Mouse (Mus musculus): ENCODE measurements around the gene Tmem121. TPM values are rescaled to one million over a fixed set of nuclear protein-coding genes. Genes with fewer than 3 reads are reported as not detected.

The Tmem121 gene
- 0.36 and 0.39 TPM in 2 replicates for polyA plus RNA-seq (2015; fragmentation: Nextera tagmentation; extraction: Ambion mirVana)

GRCm38 (mm10) chr12:113185442-113186291 is at the start of gene Tmem121:
Gene Tmem121 (plus strand): TSS chr12:113185930.
- WGBS (ENCODE audit: insufficient replicate concordance) = 2% methylated on average over 60 of the region's 63 CpGs
- Histone ChIP-seq H3K4me2 (ENCODE audit: low read depth, low read length) (peak within 1 kb of the TSS; percentile 53), H3K9me3 (replicated peaks; ENCODE audit: control insufficient read depth, low read length) (no peaks in the 10 kb centered on the region), H3K36me3 (ENCODE audit: control insufficient read depth, insufficient read depth) (no peaks in the 10 kb centered on the region), H3K27ac (ENCODE audit: low read length) (no peak within 1 kb of the TSS), H3K4me3 (ENCODE audit: low read depth, low read length) (peak within 1 kb of the TSS; percentile 51), H3K9ac (ENCODE audit: low read depth, low read length) (no peak within 1 kb of the TSS), H3K27me3 (ENCODE audit: control insufficient read depth, insufficient read depth, low read depth, low read length) (peaks cover 44% of the 10 kb centered on the region), H3K4me1 (ENCODE audit: control insufficient read depth, low read depth, low read length) (peaks cover 8% of the 10 kb centered on the region)
- ATAC-seq (ENCODE audit: low read depth) = no peak

- WGBS (ENCODE audit: insufficient replicate concordance) = 78% methylated on average over 17 of the region's 17 CpGs
- no peak overlapping the region for H3K27ac ChIP-seq (ENCODE audit: low read length)
- no peak overlapping the region for H3K4me2 ChIP-seq (ENCODE audit: low read depth, low read length)
- no peak overlapping the region for H3K9ac ChIP-seq (ENCODE audit: low read depth, low read length)
- H3K4me3 ChIP-seq (ENCODE audit: low read depth, low read length) = no peak overlapping the region
- ATAC-seq (ENCODE audit: low read depth) = no peak
- H3K27me3 ChIP-seq (ENCODE audit: control insufficient read depth, insufficient read depth, low read depth, low read length) = peaks cover 16% of the 10 kb centered on the region
- peaks cover 23% of the 10 kb centered on the region for H3K36me3 ChIP-seq (ENCODE audit: control insufficient read depth, insufficient read depth)
- no peaks in the 10 kb centered on the region for H3K9me3 ChIP-seq (replicated peaks; ENCODE audit: control insufficient read depth, low read length)
- peaks cover 22% of the 10 kb centered on the region for H3K4me1 ChIP-seq (ENCODE audit: control insufficient read depth, low read depth, low read length)
Observed at GRCm38 (mm10) chr12:113136492-113137020, 49.2 kb upstream of the Tmem121 start.

- H3K4me3 ChIP-seq (ENCODE audit: low read depth, low read length) = no peak overlapping the region
Observed at GRCm38 (mm10) chr12:113137260-113138213, 48.2 kb upstream of the Tmem121 start.

GRCm38 (mm10) chr12:113138291-113138690 is 47.4 kb upstream of the Tmem121 start:
- Histone ChIP-seq H3K27ac (ENCODE audit: low read length) (no peak overlapping the region), H3K27me3 (ENCODE audit: control insufficient read depth, insufficient read depth, low read depth, low read length) (peaks cover 33% of the 10 kb centered on the region), H3K4me2 (ENCODE audit: low read depth, low read length) (no peak overlapping the region), H3K4me1 (ENCODE audit: control insufficient read depth, low read depth, low read length) (peaks cover 29% of the 10 kb centered on the region), H3K4me3 (ENCODE audit: low read depth, low read length) (no peak overlapping the region), H3K36me3 (ENCODE audit: control insufficient read depth, insufficient read depth) (peaks cover 13% of the 10 kb centered on the region), H3K9me3 (replicated peaks; ENCODE audit: control insufficient read depth, low read length) (no peaks in the 10 kb centered on the region), H3K9ac (ENCODE audit: low read depth, low read length) (no peak overlapping the region)
- 68% methylated on average over 6 of the region's 6 CpGs for WGBS (ENCODE audit: insufficient replicate concordance)
- no peak for ATAC-seq (ENCODE audit: low read depth)

More at GRCm38 (mm10) chr12:113137260-113138213, 48.2 kb upstream of the Tmem121 start:
- peaks cover 23% of the 10 kb centered on the region for H3K4me1 ChIP-seq (ENCODE audit: control insufficient read depth, low read depth, low read length)
- peaks cover 26% of the 10 kb centered on the region for H3K27me3 ChIP-seq (ENCODE audit: control insufficient read depth, insufficient read depth, low read depth, low read length)
- 74% methylated on average over 18 of the region's 18 CpGs for WGBS (ENCODE audit: insufficient replicate concordance)
- H3K4me2 ChIP-seq (ENCODE audit: low read depth, low read length) = no peak overlapping the region
- H3K36me3 ChIP-seq (ENCODE audit: control insufficient read depth, insufficient read depth) = peaks cover 14% of the 10 kb centered on the region
- H3K27ac ChIP-seq (ENCODE audit: low read length) = no peak overlapping the region
- no peak overlapping the region for H3K9ac ChIP-seq (ENCODE audit: low read depth, low read length)
- no peaks in the 10 kb centered on the region for H3K9me3 ChIP-seq (replicated peaks; ENCODE audit: control insufficient read depth, low read length)
- ATAC-seq (ENCODE audit: low read depth) = no peak

GRCm38 (mm10) chr12:113138901-113139864 is 46.5 kb upstream of the Tmem121 start:
- ATAC-seq (ENCODE audit: low read depth) = no peak
- peak overlapping the region; percentile 96 for H3K4me2 ChIP-seq (ENCODE audit: low read depth, low read length)
- 59% methylated on average over 11 of the region's 11 CpGs for WGBS (ENCODE audit: insufficient replicate concordance)
- peaks cover 29% of the 10 kb centered on the region for H3K4me1 ChIP-seq (ENCODE audit: control insufficient read depth, low read depth, low read length)
- no peaks in the 10 kb centered on the region for H3K9me3 ChIP-seq (replicated peaks; ENCODE audit: control insufficient read depth, low read length)
- peak overlapping the region; percentile 68; the same call in 1 of the 2 replicates for H3K9ac ChIP-seq (ENCODE audit: low read depth, low read length)
- peaks cover 39% of the 10 kb centered on the region for H3K27me3 ChIP-seq (ENCODE audit: control insufficient read depth, insufficient read depth, low read depth, low read length)
- no peak overlapping the region for H3K27ac ChIP-seq (ENCODE audit: low read length)
- H3K4me3 ChIP-seq (ENCODE audit: low read depth, low read length) = peak overlapping the region; percentile 73
- H3K36me3 ChIP-seq (ENCODE audit: control insufficient read depth, insufficient read depth) = peaks cover 5% of the 10 kb centered on the region

- peak; percentile 89 for ATAC-seq (ENCODE audit: low read depth)
- under 1% methylated on average over 66 of the region's 68 CpGs for WGBS (ENCODE audit: insufficient replicate concordance)
- Histone ChIP-seq H3K4me3 (ENCODE audit: low read depth, low read length) (peak within 1 kb of the TSS; percentile 73), H3K4me1 (ENCODE audit: control insufficient read depth, low read depth, low read length) (peaks cover 29% of the 10 kb centered on the region), H3K27me3 (ENCODE audit: control insufficient read depth, insufficient read depth, low read depth, low read length) (peaks cover 39% of the 10 kb centered on the region), H3K27ac (ENCODE audit: low read length) (peak within 1 kb of the TSS; percentile 46), H3K9ac (ENCODE audit: low read depth, low read length) (peak within 1 kb of the TSS; percentile 68), H3K9me3 (replicated peaks; ENCODE audit: control insufficient read depth, low read length) (no peaks in the 10 kb centered on the region), H3K36me3 (ENCODE audit: control insufficient read depth, insufficient read depth) (peaks cover 5% of the 10 kb centered on the region; the same call in 1 of the 2 replicates), H3K4me2 (ENCODE audit: low read depth, low read length) (peak within 1 kb of the TSS; percentile 96)
Observed at GRCm38 (mm10) chr12:113139908-113140615, 45.7 kb upstream of the Tmem121 start, which contains the start of gene Crip2. Gene Crip2 (plus strand): TSS chr12:113140236.

- Histone ChIP-seq H3K27ac (ENCODE audit: low read length) (peak overlapping the region; percentile 46), H3K9ac (ENCODE audit: low read depth, low read length) (peak overlapping the region; percentile 68), H3K9me3 (replicated peaks; ENCODE audit: control insufficient read depth, low read length) (no peaks in the 10 kb centered on the region), H3K4me2 (ENCODE audit: low read depth, low read length) (peak overlapping the region; percentile 96), H3K36me3 (ENCODE audit: control insufficient read depth, insufficient read depth) (peaks cover 5% of the 10 kb centered on the region; the same call in 1 of the 2 replicates), H3K4me3 (ENCODE audit: low read depth, low read length) (peak overlapping the region; percentile 73), H3K27me3 (ENCODE audit: control insufficient read depth, insufficient read depth, low read depth, low read length) (peaks cover 39% of the 10 kb centered on the region), H3K4me1 (ENCODE audit: control insufficient read depth, low read depth, low read length) (peaks cover 29% of the 10 kb centered on the region)
- WGBS (ENCODE audit: insufficient replicate concordance) = 2% methylated on average over 49 of the region's 49 CpGs
- ATAC-seq (ENCODE audit: low read depth) = peak; percentile 65
Observed at GRCm38 (mm10) chr12:113140616-113141411, 44.9 kb upstream of the Tmem121 start.
